Mouse (Mus musculus) bone marrow macrophage, adult 2 months (primary cell): ENCODE measurements at regions not wholly inside any gene's neighbourhood (a gene's known extent, or its start where the extent isn't known, plus 50 kb on each side); places are given as distances from the start of the nearest gene placed in this dataset.

Source experiments
- CTCF ChIP-seq: IDR thresholded peaks from 2 replicates; pipeline ENCODE4 v1.5.1; 2012; ENCODE audit warnings: low read depth, mild to moderate bottlenecking, low read length, moderate library complexity
- POLR2A ChIP-seq: IDR thresholded peaks from 2 replicates; pipeline ENCODE4 v1.6.1; 2012; ENCODE audit warnings: mild to moderate bottlenecking, low read depth, low read length, borderline replicate concordance

- TF ChIP-seq CTCF = no peak
- no peak for TF ChIP-seq POLR2A
Measured at GRCm38 (mm10) chr2:51285632-51286031, 136.7 kb upstream of the Rnd3 start.
